Mouse (Mus musculus) erythroblast, embryonic 14.5 days (primary cell): ENCODE measurements at regions not wholly inside any gene's neighbourhood (a gene's known extent, or its start where the extent isn't known, plus 50 kb on each side); places are given as distances from the start of the nearest gene placed in this dataset.

Source experiments
- H3K27me3 ChIP-seq: 2 replicates; pipeline ENCODE4 v1.6.1; 2012; ENCODE audit warnings: inconsistent platforms; ENCODE audit not compliant: control insufficient read depth
- H3K36me3 ChIP-seq: 2 replicates; pipeline ENCODE4 v1.6.1; 2012; ENCODE audit warnings: mild to moderate bottlenecking, inconsistent platforms; ENCODE audit not compliant: control insufficient read depth
- H3K4me1 ChIP-seq: 2 replicates; pipeline ENCODE4 v1.6.1; 2012; ENCODE audit warnings: inconsistent platforms; ENCODE audit not compliant: control insufficient read depth
- H3K4me3 ChIP-seq: replicated peaks from 2 replicates; pipeline ENCODE3; 2012; ENCODE audit warnings: moderate library complexity, mild to moderate bottlenecking, inconsistent platforms
- H3K9me3 ChIP-seq: 2 replicates; pipeline ENCODE4 v1.6.1; 2012; ENCODE audit warnings: low read length, inconsistent platforms, mixed read lengths; ENCODE audit not compliant: control insufficient read depth
- GATA1 ChIP-seq: IDR thresholded peaks from 2 replicates; pipeline ENCODE4 v1.6.1; 2012; ENCODE audit warnings: low read length, inconsistent platforms, mixed read lengths
- TAL1 ChIP-seq: IDR thresholded peaks from 3 replicates; pipeline ENCODE4 v1.6.1; 2012; ENCODE audit warnings: low read length, inconsistent platforms, mixed read lengths

GRCm38 (mm10) chr3:143090316-143090715 is 208.5 kb upstream of the Pkn2 start:
- no peaks in the 10 kb centered on the region for H3K27me3 ChIP-seq
- H3K36me3 ChIP-seq = no peaks in the 10 kb centered on the region
- no peak overlapping the region for H3K4me3 ChIP-seq
- H3K4me1 ChIP-seq = no peaks in the 10 kb centered on the region
- no peaks in the 10 kb centered on the region for H3K9me3 ChIP-seq
- TF ChIP-seq GATA1 (no peak), TAL1 (no peak)

- no peaks in the 10 kb centered on the region for H3K4me1 ChIP-seq
- TF ChIP-seq GATA1 (no peak), TAL1 (no peak)
- no peaks in the 10 kb centered on the region for H3K27me3 ChIP-seq
- H3K36me3 ChIP-seq = no peaks in the 10 kb centered on the region
- no peak overlapping the region for H3K4me3 ChIP-seq
- no peaks in the 10 kb centered on the region for H3K9me3 ChIP-seq
These were observed 206.0 kb upstream of the Pkn2 start for GRCm38 (mm10) chr3:143087786-143088185.

- H3K9me3 ChIP-seq = no peaks in the 10 kb centered on the region
- H3K36me3 ChIP-seq = no peaks in the 10 kb centered on the region
- no peak overlapping the region for H3K4me3 ChIP-seq
- no peaks in the 10 kb centered on the region for H3K4me1 ChIP-seq
- TF ChIP-seq TAL1 = no peak
- TF ChIP-seq GATA1 = no peak
- no peaks in the 10 kb centered on the region for H3K27me3 ChIP-seq
These were observed 196.5 kb upstream of the Pkn2 start for GRCm38 (mm10) chr3:143078310-143078709.

GRCm38 (mm10) chr3:143071839-143072373 is 190.1 kb upstream of the Pkn2 start:
- H3K4me3 ChIP-seq = no peak overlapping the region
- H3K36me3 ChIP-seq = no peaks in the 10 kb centered on the region
- no peaks in the 10 kb centered on the region for H3K27me3 ChIP-seq
- no peaks in the 10 kb centered on the region for H3K9me3 ChIP-seq
- TF ChIP-seq GATA1 (no peak), TAL1 (no peak)
- H3K4me1 ChIP-seq = no peaks in the 10 kb centered on the region

- Histone ChIP-seq H3K27me3 (no peaks in the 10 kb centered on the region), H3K4me1 (no peaks in the 10 kb centered on the region), H3K4me3 (no peak overlapping the region), H3K9me3 (no peaks in the 10 kb centered on the region), H3K36me3 (no peaks in the 10 kb centered on the region)
- no peak for TF ChIP-seq GATA1
- TF ChIP-seq TAL1 = no peak
These were observed 173.1 kb upstream of the Pkn2 start for GRCm38 (mm10) chr3:143054858-143055257.

GRCm38 (mm10) chr3:143053286-143053993 is 171.6 kb upstream of the Pkn2 start:
- H3K36me3 ChIP-seq = no peaks in the 10 kb centered on the region
- H3K27me3 ChIP-seq = no peaks in the 10 kb centered on the region
- TF ChIP-seq TAL1 (no peak), GATA1 (no peak)
- H3K4me1 ChIP-seq = no peaks in the 10 kb centered on the region
- no peaks in the 10 kb centered on the region for H3K9me3 ChIP-seq
- H3K4me3 ChIP-seq = no peak overlapping the region

GRCm38 (mm10) chr3:143040666-143041065 is 158.9 kb upstream of the Pkn2 start:
- Histone ChIP-seq H3K4me3 (no peak overlapping the region), H3K4me1 (no peaks in the 10 kb centered on the region), H3K27me3 (no peaks in the 10 kb centered on the region), H3K36me3 (no peaks in the 10 kb centered on the region), H3K9me3 (no peaks in the 10 kb centered on the region)
- no peak for TF ChIP-seq TAL1
- TF ChIP-seq GATA1 = no peak

GRCm38 (mm10) chr3:143036108-143036507 is 154.3 kb upstream of the Pkn2 start:
- Histone ChIP-seq H3K4me1 (no peaks in the 10 kb centered on the region), H3K36me3 (no peaks in the 10 kb centered on the region)

GRCm38 (mm10) chr3:143034588-143034987 is 152.8 kb upstream of the Pkn2 start:
- H3K4me1 ChIP-seq = no peaks in the 10 kb centered on the region
- no peaks in the 10 kb centered on the region; the same call in 1 of the 2 replicates for H3K9me3 ChIP-seq
- no peak for TF ChIP-seq GATA1
- no peak for TF ChIP-seq TAL1
- H3K36me3 ChIP-seq = no peaks in the 10 kb centered on the region
- no peak overlapping the region for H3K4me3 ChIP-seq
- no peaks in the 10 kb centered on the region for H3K27me3 ChIP-seq

More at GRCm38 (mm10) chr3:143036108-143036507, 154.3 kb upstream of the Pkn2 start:
- H3K27me3 ChIP-seq = no peaks in the 10 kb centered on the region
- H3K9me3 ChIP-seq = no peaks in the 10 kb centered on the region; the same call in 1 of the 2 replicates
- no peak overlapping the region for H3K4me3 ChIP-seq
- TF ChIP-seq GATA1 = no peak
- no peak for TF ChIP-seq TAL1

- TF ChIP-seq TAL1 (no peak), GATA1 (no peak)
- Histone ChIP-seq H3K4me1 (no peaks in the 10 kb centered on the region), H3K36me3 (no peaks in the 10 kb centered on the region), H3K9me3 (no peaks in the 10 kb centered on the region), H3K27me3 (no peaks in the 10 kb centered on the region), H3K4me3 (no peak overlapping the region)
These were observed 140.7 kb upstream of the Pkn2 start for GRCm38 (mm10) chr3:143022486-143022885.
